Mouse (Mus musculus): Measurements from ENCODE around the gene Tmprss11e.
A peak's percentile ranks its signal among the peaks of the same experiment; 100 is the strongest.

Tmprss11e gene

DNA sequence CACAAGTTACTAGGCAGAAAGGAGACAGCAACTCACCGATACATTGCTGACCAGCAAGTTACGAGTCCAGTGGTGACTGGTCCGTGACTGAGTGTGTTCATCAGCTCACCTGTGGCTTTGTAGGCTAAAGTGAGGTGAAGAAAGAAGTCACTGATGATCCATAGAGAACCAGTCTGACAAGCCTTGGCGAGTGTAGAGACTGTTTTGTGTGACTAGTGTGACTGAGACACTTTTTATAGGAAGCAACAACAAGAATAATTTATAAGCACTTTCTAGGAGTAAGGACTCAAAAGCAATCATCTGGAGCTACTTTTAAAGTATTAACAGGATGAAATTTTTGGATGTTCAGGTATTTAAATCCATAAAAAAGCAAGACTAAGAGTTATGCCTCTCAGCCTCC lies at the start of gene Tmprss11e:
TSS of gene Tmprss11e (minus strand) at position 101 of the 400 bp plus-strand sequence.
- DNase-seq (ENCODE audit: low read depth, low spot score), result no peak

DNA sequence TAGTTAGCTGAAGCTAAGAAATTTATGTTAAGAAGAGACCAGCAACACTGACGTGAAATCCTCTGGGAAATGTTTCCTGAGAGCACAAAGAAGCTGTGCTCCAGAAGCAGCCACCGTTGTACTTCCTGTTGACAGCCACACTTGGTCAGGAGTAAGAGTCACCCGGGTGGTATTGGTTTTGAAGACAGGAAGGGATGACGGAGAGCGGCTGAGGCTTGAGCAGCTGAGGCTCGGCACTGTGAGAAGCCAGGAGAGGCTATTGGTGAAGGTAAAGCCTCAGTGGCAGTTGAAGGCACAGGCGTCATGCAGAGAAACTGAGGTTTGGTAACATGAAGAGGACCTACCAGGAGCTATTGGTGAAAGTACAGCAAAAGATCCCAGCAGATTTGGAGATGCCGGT lies 47.2 kb upstream of the Tmprss11e start:
- no peak for DNase-seq (ENCODE audit: low read depth, low spot score)

DNA sequence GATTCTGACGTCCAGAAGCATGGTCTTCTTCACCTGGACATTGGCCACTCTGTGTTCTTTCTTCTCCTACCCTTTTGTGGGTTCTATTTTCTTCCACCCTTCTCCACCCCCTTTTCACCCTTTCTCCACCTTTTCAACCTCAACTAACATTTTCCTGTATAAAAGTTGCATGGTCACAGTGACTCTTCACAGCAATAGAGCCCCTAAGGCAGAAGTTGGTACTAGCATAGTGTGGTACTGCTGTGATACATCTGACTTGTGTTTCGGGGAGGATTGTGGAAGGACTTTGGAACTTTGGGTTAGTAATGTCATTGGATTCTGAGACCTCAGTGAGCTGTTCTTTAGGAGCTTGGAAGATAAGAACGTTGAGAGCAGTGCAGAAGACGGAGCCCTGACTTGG lies 46.6 kb upstream of the Tmprss11e start:
- no peak for DNase-seq (ENCODE audit: low read depth, low spot score)

DNA sequence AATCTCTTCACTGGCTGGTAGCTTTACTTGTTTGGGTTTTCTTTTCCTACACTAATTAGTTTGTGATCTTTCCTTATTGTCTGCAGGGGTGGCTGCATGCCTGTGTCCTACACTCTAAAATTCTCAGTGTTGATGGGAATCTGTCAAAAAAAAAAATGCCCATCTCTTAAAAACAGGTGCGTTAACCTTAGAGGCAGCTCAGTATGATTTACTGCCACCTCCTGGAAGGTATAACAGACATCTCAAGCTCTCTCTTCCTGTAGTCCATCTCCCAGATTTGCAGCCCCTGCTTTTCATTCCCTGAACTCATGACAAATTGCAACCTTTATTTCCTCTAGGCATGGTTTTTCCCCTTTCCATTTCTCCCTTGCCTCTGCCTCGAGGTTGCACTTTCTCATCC lies 44.3 kb upstream of the Tmprss11e start:
- DNase-seq (ENCODE audit: low read depth, low spot score), result no peak

DNA sequence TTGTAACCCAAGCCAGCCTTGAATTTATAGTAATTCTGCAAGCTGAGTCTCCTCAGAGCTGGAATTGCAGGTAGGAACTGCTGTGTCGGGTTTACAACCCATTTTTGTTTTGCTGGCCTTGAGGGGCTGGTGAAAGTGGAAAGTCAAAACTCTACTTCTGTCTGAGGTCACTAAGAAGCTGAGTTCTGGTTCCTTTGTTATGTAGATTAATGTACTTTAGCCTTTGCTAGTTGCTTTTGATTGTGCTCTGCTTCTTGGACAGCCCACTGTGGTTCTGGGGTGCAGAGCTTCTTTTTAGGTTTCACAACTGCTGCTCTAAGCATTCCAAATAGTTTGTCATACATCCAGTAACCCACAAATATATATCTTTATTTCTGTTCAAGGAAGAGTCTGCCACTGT lies 41.2 kb upstream of the Tmprss11e start:
- DNase-seq (ENCODE audit: low read depth, low spot score), result no peak

DNA sequence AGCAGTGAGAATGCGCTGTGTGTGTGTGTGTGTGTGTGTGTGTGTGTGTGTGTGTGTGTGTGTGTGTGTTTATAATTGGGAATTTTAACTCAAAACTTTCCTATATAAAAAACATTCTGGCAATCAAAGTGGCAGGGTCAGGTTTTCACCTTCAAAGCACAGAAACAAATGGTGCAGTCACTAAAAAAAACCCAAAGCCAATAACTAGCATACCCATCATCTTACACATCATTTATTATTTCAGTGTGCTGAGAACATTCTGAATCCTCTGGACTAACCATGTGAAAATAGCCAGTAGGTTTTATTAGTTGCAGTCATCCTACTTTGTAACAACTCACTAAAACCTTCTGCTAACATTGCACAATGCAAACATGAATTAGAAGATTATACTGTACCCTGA lies 38.6 kb upstream of the Tmprss11e start:
- DNase-seq (ENCODE audit: low read depth, low spot score), result no peak

DNA sequence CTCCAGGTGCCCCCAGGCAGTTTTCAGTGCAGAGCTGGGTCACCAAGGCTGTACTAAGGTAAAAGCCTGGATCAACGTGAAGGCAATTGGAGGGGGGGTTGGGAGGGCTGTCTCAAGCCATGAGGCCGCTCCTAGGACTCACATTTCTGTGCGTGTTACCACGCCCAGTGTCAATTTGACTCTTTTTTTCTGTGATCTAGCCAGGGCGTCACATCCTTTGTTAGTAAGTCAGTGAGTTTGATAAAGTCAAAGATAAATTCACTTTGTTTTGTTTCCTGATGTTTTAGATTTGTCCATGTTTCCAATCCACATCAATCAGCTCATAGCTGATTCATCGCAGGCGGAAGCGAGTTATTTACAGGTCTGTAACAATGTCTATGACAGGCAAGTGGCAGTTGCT lies 37.4 kb upstream of the Tmprss11e start:
- no peak for DNase-seq (ENCODE audit: low read depth, low spot score)

DNA sequence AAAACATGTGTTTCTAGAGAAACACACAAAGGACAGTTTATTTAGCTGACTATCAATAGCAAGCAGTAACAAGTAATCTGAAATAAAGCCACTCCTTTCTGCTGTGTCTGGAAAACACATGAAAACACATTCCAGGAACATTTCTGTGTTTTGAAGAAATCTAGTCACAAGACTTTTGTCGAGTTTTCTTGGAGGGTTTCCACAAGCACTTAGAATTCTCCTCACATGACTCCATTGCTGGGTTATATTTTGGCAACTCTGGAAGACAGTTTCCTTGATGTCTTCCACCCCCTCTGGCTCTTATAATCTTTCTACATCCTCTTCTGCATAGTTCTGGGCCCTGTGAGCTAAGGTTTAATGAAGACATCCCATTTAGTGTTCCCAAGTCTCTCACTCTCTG lies 32.9 kb upstream of the Tmprss11e start:
- no peak for DNase-seq (ENCODE audit: low read depth, low spot score)

DNA sequence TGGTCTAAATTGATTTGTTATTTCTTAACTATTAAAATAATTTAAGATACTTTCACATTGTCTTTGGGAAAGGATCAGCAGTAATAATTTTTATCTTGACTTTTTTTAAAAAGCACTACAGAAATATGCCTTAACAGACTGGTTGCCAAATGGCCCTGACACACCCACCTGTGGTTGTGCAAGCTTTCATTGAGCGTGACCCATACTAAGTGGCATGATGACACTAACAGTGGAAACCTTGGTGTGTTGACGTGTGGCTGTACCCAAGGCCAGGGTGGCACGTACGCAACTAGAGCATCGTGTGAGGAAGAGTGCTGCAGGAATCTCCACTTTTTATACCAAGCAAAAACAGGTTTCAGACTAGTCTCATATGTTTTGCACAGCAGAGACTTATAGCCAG lies 31.3 kb upstream of the Tmprss11e start:
- no peak for DNase-seq (ENCODE audit: low read depth, low spot score)

DNA sequence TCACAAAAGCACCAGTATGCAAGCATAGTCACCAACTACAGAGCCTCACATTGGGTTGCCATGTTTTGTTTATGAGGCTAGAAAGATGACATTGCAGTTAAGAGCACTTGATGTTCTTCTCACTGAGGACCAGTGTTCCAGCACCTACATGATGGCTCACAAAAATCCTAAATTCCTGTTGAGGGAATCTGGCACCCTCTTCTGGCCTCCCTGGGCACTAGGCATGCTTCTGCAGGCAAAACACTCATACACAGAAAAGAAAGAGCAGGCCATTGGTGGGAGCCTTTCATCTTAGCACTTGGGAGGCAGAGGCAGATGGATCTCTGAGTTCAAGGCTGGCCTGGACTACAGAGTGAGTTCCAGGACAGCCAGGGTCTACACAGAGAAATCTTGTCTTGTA lies 25.4 kb upstream of the Tmprss11e start:
- no peak for DNase-seq (ENCODE audit: low read depth, low spot score)

DNA sequence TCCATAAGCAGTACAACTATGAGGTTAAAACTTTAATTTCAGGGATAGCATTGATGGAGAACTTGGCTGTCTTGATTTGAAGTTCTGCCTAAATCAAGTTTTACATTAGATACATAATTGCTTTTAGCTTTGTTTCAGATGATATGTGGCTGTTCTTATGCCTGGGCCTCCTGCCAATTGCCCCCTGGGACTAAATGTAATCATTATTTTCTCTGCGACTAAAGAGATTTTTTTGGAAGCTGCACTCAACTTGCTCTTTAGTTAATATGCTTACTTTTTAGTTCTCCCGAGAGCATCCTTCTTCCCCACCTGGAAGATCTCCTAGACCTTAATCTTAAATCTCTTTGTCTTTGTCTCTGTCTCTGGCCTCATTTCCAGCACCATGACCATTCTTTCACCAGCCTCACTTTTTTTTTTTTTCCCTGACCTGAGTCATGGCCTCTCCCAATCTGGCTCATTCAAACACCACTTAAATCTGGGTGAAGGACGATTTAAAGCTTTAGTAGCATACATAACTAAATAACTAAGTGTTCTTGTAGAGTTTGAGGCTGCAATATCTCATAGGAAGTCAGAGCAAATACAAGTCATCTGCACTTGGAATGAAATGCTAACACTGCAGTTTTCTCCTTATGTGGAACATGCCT lies 23.5 kb upstream of the Tmprss11e start:
- DNase-seq (ENCODE audit: low read depth, low spot score), result no peak

DNA sequence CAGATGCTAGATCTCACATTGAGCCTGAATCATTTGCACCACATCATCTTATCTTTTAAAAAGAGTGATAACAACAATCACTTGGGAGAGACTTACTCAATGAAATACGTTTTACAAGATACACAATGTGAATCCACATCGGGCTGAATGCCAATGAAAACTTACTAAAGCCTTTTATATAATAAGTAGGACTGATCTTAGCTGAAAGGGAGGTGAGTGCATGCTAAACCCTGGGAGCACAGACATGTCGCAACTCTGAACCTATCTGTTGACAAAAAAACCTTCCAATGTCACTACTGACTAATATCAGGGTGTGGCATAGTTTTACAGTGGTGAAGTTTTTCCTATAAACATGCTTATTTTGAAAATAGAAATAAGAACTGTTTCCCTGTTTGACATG lies 2.8 kb downstream of the Tmprss11e start:
- no peak for DNase-seq (ENCODE audit: low read depth, low spot score)

DNA sequence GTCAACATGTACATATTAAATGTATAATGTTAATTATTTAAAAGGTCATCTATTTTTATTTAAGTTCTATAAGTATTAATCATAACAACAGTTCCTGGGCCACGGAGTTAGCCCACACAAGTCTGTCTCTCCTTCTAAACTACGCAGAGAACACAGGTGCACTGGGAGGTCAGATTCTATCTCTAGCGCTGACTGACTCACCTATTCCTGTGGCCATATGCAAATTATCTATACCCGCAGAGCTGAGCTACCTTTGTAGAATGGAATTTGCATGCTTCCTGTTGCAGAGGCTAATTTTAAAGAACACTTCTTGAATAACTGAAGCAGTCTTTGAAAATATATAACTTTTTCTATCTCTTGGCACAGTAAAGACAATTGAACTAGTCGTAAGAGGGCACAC lies 4.5 kb downstream of the Tmprss11e start:
- no peak for DNase-seq (ENCODE audit: low read depth, low spot score)

DNA sequence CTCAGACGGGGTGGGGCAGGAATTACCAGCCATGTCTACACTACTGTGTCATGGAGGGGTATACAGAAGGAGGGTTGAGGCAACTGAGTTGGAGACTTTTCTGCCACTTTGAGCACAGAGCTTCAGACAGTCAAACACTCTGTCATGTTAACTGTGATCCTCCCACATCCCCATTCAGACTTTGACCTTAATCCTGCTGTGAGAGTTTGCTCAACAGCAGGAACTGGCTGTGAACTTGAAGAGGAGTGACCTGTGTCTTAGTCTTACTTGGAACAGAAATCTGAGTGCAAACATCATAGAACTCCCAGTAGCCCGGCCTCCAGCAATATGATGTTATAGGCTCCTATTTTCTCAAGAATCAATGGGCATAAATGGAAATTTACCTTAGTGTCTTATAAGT lies 9.8 kb downstream of the Tmprss11e start:
- no peak for DNase-seq (ENCODE audit: low read depth, low spot score)

DNA sequence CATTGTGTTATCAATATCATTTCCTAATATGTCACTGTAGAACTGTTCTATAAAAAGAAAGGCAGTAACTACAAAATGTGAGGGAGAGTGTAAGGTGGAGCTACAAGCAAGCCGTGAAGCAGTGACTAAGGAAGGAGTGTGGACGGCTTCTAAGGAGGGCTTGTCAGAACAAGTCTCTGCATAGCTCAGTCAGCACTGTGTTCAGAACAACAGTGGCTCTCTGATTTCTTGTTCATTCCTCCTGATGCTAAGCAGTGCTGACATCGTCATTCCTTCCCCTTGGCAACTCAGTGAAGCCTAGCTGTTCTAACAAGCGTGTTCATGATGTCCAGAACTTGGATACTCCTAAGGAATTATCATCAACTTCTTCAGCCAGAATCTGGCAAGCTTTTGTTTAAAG lies 15.0 kb downstream of the Tmprss11e start:
- no peak for DNase-seq (ENCODE audit: low read depth, low spot score)

DNA sequence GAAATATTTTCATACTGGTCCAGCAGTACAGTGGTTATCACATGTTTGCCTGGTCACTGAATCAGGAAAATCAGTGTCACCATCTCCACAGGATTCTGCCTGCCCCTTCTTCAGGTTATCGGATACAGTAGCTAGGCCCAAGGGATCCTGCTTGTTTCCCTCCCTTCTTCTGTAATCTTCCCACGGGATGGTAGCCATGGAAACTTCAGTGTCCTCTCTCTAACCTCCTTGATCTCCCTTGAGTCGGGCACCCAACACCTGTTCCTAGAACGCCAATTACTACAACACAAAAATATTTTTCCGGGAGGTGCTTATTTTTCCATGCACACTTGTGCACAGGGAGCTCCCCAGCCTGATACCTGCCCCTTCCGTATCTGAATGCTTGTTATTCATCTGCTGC lies 17.0 kb downstream of the Tmprss11e start:
- no peak for DNase-seq (ENCODE audit: low read depth, low spot score)

DNA sequence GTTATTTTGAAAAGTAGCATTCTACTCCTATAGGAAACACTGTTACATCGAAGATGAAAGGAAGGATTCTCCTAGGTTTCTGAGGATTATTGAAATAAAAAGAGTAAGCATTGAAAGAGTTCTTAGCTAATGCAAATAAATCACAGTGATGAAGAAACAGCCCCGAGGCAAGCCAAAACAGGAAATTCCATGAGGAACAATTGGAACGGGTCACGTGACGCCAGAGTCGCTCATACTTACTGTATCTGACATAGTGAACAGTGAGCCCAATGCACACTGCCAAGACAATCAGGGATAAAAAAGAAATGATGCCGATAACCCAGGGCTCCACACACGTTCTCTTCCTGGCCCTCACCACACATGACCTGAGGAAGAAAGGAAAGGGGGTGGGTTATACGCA lies 18.6 kb downstream of the Tmprss11e start:
- no peak for DNase-seq (ENCODE audit: low read depth, low spot score)

DNA sequence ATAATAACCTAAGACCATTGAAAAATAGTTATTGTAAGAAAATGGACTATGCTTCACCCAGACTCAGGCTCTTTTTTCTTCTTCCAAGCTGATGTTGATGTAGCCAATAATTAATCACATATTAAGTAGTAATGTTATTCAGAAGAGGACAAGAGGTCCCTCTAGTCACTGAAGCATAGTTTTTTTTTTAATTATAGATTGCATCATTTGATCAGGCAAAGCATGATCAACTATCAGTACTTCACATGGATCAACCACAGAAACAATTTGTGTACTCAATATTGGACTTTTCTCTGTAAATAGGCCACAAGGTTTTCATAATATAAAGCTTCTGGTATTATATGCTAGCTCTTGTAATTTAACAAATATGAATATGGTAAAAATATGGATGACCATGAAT lies 20.6 kb downstream of the Tmprss11e start:
- no peak for DNase-seq (ENCODE audit: low read depth, low spot score)

DNA sequence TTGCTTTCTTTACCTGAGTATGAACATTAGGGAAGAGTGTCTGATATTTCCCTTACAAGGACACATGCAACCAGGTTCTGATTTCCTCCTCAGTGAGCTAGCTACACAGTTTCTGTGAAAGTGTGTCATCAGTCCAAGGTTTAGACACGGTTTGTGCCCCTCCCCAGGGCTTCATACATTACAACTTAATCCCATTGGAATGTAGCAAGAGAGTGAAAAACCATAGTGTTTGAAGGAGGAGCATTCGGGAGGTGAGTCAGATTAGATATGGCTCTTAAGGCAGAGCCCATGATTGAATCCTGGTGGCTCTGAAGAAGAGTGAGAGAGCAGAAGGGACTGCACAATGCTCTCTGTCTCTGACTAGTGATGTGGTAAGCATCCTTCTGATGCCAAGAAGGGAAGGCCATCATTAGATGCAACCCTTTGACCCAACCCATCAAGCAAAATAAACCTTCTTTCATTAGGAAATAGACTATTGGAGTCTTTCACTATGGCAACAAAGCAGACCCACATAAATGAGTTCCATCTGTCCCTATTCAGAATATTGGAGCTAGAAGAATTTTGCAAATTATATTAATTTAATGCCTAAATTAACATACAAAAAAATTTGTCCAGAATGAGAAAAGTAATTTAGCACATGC lies 22.7 kb downstream of the Tmprss11e start:
- DNase-seq (ENCODE audit: low read depth, low spot score), result no peak

DNA sequence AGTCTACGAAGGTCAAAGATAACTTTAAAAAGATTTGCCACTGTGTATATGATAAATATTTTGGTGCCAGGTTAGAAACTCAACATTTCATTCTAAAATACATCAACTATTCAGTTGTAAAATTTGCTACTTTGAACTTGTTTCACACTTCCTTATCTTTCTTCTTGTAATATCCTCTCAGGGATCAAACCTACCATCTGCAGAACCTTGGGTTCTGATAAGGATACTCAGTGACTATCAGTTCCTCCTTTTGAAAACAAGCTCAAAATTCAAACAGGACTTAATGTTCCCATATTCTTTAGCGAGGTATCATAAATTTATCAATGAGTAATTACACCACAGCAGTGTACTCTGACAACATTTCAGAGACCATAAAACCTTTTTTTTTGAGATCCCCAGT lies 30.6 kb downstream of the Tmprss11e start:
- DNase-seq (ENCODE audit: low read depth, low spot score), result no peak

DNA sequence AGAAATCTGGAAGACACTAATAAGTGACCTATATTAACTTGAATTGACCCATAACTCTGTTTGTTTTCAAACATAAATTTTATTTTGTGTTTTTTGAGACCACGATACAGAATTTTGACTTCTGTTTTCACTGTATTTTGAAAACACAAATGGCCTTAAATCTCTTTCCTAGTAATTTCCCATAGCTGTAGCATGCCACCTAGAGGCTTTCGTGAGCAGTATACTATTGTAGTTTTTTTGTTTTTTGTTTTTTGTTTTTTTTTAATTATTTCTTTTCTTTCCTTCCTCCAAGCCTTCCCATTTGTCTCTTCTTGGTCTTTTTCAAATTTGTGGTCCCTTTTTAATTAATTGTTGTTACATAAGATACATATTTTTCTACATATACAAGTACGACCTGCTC lies 40.7 kb downstream of the Tmprss11e start:
- no peak for DNase-seq (ENCODE audit: low read depth, low spot score)

DNA sequence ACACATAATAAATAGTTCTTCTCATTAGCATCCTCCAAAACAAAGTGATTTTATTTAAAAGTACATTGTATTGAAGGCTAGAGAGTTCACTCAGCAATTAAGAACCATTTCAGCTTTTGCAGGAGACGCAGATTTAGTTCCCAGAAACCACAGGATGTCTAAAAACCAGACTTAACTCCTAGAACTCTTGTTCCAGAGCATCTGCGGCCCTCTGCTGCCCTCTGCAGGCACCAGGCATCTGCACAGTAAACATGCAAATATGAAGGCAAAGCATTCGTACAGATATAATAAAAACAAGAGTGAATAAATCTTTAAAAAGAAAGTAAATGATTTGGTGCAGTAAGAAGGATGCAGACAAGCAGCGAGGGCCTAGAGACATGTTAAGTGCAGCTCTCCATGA lies 60.9 kb downstream of the Tmprss11e start:
- DNase-seq (ENCODE audit: low read depth, low spot score), result peak; percentile 5

DNA sequence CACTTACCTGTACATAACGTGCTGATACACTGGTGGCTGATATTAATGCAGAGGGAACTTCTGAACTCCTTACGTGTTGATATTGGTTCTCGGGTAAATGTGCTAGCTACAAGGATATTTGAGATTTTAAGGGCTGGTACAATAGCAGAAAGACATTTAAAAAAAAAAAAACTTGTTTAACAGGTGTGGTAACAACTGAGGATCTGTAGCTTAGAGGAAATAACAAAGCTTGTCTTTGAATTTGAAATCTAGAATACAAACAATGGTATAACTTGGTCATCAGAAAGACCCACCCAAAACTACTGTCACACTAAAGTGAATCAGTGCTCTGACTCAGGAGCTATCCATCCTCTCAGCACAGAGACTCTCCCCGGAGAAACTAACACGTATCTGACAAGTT lies 69.4 kb downstream of the Tmprss11e start, which contains the start of gene Tmprss11b:
TSS of gene Tmprss11b (minus strand) at position 101 of the 400 bp plus-strand sequence.
- DNase-seq (ENCODE audit: low read depth, low spot score), result no peak

Data from telencephalon, adult 2 months (tissue).